Mouse (Mus musculus) fat pad, adult 2 months (tissue): ENCODE measurements around the gene Idh3g.

Source experiments
- DNase-seq: peaks from one replicate; pipeline ENCODE4 v3.0.0-alpha.2; 2011; ENCODE audit warnings: low read depth, low spot score; ENCODE audit errors: extremely low read depth

The Idh3g gene

DNA sequence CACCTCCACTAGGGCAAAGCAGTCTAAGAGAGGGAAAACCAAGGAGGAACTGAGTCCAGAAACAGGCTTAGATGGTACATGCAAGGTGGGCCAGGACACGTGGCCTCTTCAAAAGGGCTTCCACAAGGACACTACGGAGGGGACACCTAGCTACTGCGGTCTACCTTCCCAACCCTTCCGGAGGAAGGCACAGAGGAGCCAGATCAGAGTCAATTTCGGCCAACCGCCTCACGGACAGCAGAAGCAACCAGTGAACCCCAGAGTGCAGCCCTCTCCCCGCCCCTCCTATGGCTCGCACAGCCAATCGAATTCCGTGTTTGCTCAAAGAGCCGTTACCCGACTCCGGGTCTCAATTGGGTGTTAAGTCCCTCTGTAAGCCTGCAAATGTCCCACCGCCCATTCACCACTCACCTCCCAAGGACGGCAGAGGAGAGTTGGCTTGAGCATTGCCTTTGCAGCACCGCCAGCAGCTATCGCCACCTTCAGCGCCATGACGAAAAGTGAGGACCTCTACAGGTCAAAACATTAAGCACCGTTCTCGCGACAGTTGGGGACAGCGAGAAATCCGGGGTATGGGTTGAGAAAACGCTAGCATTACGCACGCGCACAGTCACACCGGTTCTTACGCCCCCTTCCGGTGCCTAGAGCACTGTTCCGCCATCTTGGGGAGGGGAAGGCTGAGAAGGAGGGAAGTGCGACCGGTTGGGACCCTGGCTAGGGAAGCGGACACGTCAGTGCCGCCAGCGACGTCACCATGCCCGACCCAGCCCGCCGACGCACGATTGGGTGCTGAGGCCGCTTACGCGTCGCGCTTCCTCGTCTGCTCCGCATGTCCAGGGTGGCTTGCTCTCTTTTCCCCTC, at the start of gene Idh3g, which contains the start of gene Ssr4:
Gene Idh3g, minus strand, starts transcription at position 534 of the 861 bp plus-strand sequence.
Gene Ssr4, plus strand, starts transcription at position 665 of the 861 bp plus-strand sequence.
- peak; percentile 64 for DNase-seq

DNA sequence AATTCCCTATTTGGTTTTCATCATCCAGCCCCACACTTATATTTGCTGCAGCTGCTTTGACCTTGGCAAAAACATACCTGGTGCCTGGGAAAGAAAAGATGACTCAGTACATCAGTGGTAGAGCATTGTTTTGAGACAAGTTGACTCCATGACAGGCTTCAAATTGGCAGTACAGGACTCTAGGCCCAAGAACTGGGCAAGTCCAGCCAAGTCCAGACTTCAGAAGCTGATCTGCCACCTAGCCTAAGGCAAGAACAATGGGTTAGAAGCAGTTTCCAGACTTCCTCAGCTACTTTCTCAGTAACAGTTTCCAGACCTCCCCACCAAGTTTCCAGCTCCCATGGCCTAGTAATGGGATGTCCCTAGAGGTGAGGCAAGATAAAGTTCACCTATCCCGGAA, 49.0 kb upstream of the Idh3g start:
- peak; percentile 54 for DNase-seq

DNA sequence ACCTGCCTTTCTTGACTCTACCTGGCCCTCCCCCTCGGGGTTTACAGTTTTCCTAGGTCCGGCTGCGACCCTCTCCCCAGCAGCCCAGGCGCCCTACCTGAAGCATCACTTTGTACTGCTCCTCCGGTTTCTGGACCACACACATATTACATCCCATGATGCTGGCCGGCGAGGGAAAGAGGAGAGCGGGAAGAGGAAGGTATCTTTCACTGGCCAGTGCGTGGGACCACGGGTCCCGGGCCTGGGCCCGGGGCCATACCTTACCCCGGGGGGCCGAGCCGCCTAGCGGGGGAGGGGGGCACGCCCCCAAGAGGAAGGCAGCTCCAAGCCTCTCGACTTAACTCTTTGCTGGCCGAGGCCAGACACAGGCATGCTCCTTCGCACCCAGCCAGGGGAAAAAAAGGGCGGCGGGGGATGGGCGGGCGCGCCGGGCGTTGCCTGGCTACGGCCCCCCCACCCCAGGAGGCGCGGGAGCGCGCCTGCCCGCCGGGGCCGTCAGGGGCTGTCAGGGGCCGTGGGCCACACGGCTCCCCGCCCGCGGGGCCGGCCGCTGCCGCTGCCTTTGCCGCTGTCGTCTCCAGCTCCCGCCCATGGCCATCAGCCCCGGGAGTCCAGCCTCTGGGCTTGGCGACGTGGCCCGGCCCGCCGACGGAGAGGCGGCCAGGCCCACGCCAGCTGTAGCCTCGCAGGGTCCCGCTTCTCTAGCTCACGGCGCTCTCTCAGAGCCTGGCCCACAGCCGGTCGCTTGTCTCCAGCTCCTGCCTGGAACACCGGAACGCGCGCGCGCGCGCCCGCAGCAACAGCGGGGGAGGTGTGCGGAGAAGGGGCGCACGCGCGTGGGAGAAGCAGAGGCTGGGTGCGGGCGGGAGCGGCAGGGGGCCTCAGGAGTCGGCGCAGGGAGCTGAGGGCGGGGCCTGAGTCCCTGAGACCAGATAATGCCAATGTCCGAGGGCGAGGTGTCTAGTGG, 37.8 kb upstream of the Idh3g start, which contains the start of gene Pdzd4:
Gene Pdzd4, minus strand, starts transcription at position 785 of the 967 bp plus-strand sequence.
- DNase-seq, result no peak

DNA sequence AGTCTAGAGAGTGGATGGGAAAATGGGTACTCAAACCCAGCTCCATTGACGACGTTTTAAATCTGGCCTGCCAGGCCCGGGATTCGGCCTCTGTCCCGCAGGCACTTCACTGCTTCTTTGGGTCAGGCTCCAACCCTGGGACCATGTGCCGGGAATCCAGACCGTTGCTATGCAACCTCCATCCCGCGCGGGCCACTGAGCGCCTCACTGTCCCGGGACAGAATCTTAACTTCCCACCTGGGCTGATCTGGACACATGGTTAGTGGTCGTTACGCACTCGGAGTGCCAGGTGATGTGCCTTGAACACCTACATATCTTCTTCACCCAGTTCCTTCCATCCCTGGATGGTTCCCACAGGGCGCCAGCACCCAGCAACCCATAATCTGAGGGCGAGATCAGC, 37.0 kb upstream of the Idh3g start:
- no peak for DNase-seq

DNA sequence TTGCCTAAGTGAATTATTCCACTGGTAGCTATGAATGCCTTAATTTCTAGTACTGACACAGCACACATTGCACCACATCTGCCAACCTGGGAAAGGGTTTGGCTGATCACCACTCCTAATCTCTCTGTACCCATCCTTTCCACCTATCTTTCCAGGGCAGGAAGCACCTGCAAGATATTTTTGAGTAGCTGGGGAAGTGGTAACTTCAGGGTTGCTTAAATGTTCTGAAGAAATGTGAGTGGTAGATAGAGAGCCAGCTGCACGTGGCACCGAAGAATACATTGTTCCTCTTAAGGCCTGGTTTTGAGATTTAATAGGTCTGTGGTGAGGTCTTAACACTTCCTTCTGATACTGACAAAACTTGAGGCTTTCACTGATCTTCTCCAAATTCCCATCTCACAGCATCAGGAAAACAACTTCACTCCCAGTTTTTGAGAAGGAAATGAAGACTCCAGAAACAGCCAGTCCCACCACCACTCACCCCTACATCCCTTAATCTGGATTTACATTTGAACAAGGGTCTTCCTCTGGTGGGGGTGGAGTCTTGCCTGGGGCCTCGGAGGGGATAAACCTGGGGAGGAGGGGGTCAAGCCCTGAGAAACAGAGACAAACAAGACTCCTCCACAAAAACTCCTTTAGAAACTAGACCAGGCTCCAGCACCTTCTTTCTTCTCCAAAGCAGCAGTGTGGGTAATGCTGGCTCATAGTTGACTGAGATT, 30.1 kb upstream of the Idh3g start:
- DNase-seq, result no peak

DNA sequence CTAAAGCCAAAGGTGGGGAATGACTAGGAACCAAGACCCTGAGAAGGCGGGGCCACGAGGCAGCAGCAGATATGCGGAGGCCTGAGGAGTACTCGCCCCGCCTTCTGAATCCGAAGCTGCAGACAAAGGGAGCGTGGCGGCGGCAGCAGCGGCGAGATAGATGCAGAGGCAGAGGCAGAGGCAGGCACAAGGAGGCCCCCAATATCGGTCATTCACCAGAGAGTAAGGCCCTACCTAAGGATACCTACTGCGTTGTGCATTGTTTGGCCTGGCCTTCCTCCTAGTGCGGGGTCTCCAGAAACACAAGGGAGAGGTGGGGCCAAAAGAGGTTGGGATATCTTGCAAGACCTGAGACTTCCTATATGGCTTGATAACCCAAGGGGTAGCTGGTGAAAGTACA, 28.4 kb upstream of the Idh3g start:
- no peak for DNase-seq

DNA sequence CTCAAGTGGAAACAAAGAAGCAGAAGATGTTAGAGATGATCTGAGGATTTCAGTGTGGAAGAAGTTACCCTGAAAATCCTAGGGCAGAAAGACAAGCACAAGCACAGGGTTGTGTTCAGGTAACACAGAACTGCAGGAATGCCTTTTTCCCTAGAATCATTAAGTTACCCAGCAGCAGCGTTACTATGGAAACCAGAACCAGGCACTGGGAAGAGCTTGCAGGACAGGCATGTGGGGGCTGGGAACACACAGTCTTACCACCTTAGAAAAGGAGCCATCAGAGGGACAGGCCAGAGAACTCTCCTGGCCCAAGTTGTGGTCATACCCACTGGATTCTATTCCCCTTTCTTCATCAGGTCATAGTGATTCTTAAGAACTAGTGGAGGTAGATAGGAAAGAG, 19.1 kb upstream of the Idh3g start:
- DNase-seq, result no peak

DNA sequence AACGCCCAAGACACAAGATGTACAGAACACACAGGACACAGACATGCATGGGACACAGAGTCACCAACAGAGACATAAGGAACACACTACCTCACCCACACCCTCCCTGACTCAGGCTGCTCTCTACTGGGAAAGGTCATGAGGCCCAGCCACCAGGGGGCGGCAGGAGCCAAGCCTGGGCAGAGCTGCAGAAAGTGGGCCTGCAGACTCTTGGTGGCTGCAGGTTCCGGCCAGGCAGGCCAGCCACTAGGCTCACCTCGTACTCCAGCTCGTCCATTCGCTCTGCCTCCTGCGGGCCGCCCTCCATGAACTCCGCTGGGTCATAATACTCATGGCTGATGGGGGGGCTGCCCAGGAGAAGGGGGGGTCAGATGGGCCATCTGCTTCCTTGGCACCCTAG, 11.8 kb upstream of the Idh3g start:
- DNase-seq, result no peak

DNA sequence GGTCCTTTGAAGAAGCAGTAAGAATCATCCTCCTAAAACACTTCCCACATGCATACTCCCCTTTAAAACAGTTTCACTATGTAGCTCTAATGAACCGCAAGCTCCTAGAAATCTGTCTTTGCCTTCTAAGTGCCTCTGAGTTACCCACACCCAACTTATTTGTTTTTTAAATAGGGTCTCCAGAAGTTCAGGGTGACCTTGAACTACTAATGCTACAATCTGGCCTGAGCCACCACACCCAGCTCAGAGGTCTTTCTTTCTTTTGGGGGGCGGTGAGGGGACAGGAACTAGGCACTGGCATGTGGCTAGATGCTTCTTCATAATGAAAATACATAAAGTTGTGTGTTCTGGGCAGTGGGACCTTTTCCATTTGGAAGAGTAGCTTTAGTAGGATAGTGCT, 10.8 kb upstream of the Idh3g start:
- DNase-seq, result no peak

DNA sequence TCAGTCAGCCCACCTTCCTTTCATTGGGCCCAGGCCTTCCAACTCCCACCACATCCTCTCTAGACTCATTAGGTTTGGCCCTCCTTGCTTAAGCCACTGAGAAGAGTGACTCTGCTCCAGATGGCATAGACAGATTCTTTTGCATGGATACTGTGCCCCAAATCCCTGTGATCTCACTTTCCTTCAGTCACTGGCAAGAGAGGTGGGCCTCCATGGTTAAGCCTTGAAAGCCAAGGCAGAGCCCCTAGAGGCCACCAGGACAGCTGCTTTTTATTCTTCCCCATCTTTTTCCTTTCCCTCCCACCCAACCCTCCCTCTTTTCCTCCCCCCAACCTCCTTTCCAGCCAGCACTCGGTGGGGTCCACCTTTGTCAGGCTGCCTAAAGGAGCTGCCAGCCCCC, 6.8 kb upstream of the Idh3g start:
- DNase-seq, result no peak

DNA sequence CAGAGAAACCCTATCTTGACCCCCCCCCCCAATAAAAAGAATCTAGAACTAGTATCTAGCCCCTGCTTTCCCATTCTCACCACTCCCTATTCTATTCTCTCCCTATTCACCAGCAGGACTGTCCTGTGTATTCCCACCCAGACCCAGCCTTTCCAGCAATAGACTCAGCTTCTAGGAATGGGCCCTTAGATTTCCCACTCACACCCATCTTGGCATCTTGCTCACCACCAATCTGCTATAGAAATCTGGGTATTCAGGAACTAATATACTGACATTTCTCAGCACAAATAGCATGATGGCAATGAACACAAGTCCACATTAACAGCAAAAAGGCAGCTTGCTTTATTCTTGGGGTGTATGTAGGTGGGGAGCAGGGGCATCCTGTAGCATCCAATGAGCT, 6.3 kb upstream of the Idh3g start:
- no peak for DNase-seq

DNA sequence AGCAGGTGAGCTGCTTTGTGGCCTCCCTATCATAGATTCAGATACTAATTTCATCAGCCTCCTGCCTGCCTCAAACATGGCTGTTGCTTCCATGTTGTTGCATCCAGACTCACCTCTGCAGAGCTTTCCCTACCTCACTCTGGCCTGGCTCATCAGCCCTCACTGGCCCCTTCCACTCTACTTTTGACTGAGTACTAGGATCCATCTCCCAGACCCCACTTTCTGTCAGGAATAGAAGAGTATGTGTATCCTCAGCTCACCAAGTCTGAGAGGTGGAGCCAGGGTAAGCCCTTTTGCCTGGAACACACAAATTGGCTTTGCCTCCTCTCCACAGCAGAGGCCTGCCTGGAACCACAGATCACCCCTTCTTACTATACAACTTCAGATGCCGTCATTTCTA, 1.8 kb upstream of the Idh3g start:
- DNase-seq, result no peak

DNA sequence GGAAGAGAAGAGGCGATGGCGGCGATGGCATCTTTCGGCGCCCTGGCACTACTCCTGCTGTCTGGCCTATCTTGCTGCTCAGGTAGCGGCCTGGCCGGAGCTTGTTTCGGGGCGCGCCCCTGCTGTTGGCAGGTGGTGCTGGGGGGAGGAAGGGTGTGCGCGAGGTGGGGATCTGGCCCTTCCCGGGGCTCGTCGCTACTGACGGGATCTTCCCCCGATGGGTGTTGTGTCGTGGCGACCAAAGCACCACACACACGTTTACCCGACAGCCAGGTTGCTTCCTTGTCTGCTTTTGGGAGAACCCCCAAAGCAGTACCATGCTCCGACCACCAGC, 495 bp upstream of the Idh3g start:
- no peak for DNase-seq

DNA sequence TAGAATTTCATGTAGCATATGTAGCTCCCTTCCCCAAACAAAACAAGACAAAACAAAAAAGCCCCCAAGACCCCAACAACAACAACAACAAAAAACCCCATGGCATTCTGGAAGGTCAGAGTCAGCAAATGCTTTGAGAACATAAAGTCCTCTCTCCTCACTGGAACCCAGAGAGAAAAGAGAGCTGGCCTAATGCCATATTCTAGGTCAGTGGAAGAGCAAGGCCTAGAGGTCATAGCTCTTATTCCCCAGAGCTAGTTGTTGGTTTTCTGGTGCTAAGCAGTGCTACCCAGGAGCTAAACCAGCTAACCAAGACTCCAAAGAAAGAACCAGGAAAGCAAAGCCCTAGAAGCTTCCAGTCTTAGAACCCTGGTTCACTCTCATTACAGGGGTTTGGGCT, 1.0 kb downstream of the Idh3g start:
- no peak for DNase-seq

DNA sequence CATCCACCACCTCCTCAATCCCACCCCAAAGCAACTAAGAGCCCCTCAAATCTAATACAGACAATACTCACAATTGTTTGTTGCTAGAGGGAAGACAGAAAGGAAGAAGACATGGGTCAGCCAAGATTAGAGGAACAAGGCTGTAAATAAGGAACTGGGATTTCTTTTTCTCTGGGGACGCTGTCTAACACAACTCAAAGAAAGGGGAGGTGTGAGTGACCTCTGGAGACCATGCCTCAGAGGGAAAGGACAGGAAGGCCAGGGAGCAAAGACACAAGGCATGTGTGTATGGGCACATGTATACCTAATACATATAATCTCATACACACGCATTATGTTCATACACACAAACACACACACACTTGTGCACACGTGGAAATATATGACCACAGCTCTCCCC, 4.5 kb downstream of the Idh3g start:
- no peak for DNase-seq

DNA sequence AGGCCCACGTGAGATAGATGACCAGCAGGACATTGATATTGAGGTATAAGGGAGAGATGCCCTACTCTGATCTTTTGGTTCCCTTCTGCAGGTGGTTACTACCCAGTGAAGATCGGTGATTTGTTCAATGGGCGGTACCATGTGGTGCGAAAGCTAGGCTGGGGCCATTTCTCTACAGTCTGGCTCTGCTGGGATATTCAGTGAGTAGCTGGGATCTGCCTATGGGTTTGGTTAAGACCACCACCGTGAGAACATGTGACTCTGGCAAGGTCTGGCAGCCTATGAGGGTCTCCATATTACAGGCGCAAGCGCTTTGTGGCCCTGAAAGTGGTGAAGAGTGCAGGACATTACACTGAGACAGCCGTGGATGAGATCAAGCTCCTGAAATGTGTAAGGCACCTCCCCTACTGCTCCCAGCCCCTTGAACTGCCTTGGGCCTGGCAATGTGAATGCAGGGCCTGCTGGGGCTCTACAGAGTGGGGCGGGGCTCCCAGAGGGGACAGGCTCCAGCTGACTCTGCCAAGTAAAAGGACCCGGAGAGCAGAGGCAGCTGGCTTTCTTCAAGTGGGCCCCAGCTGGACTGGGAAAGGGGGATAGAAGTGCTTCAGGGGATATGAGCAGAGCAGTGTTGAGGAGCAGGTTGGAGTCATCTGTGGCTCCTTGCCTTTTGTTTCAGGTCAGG, 11.8 kb downstream of the Idh3g start:
- no peak for DNase-seq

DNA sequence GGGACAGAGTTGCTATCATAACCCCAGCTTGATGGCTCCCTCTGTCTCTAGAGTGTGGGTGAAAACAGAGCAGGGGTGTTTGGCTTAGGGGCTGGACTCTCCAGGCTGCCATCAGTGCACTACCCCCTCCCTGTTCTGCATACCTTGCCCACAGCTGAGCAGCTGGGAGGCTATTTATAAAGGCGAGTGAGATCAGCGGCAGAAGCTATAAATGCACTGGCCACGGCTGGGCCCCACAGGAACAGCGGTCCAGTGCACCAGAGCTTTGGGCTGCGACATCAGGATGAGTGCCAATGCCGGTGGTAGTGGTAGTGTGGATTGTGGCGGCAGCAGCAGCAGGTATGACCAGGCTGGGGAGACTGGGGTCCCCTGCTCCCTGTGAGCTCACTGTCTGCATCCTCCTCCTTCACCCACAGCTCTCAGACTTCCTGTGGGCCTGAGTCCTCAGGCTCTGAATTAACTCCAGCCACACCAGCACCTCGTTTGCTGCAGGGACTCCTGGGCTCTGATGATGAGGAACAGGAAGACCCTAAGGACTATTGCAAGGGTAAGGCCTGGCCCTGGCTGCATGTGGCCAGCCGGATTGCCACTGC, 12.4 kb downstream of the Idh3g start, which contains the start of gene Srpk3:
Gene Srpk3, plus strand, starts transcription at position 238 of the 593 bp plus-strand sequence.
- DNase-seq, result no peak

DNA sequence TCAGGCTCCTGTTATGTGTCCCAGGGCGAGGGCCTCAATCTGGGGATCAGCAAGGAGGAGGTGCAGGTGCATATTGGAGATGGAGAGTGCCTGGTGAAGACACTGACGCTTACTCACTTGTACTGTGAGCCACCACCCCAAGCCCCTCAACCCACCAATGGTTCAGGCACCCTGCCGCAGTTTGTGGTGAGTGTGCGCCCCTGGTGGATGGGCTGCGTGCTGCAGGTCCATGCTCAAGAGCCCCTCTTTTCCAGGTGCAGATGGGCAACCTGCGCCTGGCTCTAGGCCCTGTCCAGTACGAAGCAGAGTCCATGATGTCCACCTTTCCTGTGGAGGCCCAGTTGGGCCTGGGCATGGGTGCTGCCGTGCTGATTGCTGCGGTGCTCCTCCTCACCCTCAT, 19.4 kb downstream of the Idh3g start:
- DNase-seq, result no peak

DNA sequence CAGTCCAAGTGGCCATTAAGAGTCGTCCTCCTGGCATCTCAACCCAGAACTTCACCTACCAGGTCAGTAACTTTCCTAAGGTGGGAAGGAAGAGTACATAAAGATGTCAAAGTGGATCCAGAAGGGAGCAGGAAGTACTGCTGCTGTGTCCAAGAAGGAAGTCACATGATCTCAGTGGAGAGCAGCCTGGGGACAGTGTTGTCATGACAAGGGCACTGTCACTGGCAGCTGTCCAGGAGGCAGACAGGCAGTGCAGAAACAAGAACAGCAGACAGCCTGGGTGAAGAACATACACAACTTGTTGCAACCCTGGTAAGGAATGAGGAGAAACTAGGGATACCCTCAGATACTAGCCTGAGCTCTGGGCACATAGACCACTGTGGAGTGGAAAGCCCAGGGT, 21.4 kb downstream of the Idh3g start:
- peak; percentile 18 for DNase-seq

DNA sequence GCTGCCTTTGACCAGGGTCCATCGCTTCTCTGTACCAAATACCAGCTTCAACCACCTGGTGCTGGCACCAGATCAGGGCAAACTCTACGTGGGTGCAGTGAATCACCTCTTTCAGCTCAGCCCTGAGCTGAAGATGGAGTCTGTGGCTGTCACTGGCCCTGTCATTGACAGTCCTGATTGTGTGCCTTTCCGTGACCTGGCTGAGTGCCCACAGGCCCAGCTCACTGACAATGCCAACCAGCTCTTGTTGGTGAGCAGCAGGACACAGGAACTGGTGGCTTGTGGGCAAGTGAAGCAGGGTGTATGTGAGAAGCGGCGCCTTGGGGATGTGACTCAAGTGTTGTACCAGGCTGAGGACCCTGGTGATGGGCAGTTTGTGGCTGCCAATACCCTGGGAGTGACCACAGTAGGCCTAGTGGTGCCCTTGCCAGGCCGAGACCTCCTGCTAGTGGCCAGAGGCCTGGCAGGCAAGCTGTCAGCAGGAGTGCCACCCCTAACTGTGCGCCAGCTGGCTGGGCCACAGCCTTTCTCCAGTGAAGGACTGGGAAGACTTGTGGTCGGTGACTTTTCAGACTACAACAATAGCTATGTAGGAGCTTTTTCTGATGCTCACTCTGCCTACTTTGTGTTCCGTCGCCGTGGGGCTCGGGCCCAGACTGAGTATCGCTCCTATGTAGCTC, 27.9 kb downstream of the Idh3g start:
- DNase-seq, result no peak
